Mouse (Mus musculus) liver, embryonic 14 days (tissue): Measurements from ENCODE around the gene Msx3. TPM values are rescaled to one million over a fixed set of nuclear protein-coding genes. Genes with fewer than 3 reads are reported as not detected.

Source experiments
- polyA plus RNA-seq: library from polyadenylated mRNA; depleted of rRNA; stranded (reverse); fragments of >200 nt; gene quantifications from 2 replicates; pipeline ENCODE4 v1.2.3, GENCODE M21; 2012; rRNA removed

Gene Msx3
- not detected in 2 replicates for polyA plus RNA-seq

DNA sequence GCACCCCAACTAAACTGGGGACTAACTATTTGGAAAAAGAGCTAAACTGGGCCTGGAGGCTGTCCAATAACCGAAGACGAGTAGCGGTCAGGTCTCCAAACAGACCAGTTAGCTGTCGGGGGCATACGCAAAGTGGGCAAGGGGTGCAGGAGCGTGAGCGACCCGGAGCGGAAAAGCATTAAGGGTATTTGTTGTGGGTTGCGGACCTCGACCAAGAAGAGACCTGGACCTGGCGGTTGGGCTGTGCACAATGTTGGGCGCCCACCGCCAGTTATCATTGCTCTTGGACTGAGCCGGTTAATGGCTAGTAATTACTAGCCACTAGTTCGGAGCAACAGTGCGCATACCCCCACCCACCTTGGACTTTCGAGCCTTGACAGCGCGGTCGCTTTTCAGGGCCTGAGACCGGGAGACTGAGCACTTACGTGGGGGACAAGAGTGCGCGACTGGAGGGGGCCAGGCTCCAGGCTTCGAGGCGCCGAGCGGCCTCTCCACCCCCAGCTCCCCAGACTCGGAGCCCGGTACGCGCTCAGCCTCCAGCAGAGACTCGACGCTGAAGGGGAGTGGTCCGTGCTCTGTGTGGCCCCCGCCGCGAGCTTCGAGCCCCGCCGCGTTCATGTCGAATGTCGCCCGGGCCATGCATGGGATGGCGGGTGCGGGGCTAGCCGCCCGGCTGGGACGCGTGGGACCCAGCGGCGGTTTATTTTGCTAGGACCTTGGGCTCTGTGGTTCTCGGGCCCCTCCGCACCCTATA, at the start of gene Msx3:
Msx3 (minus strand) TSS at position 729 of the 754 bp plus-strand sequence.

GRCm38 (mm10) chr7:140092924-140093528, 44.1 kb upstream of the Msx3 start, which contains the start of gene Prap1:
Gene Prap1, plus strand, starts transcription at chr7:140093395.

GRCm38 (mm10) chr7:140082242-140082678, 33.4 kb upstream of the Msx3 start, which contains the start of gene Caly:
Gene Caly, minus strand, starts transcription at chr7:140082548.

DNA sequence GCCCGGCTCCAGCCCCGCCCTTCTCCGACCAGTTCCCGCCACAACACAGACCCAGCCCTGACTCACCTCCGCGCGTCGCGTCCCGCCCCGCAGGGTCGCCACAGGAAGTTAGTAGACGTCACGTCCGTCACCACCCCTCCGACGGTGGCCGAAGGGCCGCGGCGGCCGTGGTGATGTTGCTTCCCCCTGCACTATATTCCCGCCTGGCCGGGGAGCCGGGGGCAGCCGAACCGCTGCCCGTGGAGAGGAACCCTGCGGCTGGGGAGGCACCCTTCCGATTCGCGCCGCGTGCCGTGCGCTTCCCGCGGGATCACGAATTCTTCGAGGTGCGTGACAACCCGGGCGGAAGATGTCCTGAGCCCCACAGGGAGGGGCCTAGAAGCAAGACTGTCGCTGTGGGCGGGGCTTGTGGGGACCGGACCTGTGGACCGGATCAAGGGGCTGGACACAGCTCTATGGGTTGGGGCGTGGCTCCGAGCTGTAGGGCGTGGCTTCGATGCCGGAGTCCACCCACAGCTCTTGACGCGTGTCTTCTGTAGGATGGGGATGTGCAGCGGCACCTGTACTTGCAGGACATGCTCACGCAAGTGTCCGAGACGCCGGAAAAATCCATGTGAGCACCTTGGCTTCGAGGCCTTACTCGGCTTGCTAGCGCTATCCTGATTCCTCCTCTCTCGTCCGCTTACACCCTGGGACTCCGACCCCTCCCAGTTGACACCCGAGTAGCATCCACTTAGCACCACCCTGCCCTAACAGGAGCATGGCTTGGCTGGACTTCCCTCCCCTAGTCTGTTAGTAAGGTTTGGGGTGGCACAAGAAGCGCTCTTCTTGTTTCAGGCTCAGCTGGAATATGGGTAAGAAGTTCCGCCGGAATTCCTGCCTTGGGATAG, 12.4 kb downstream of the Msx3 start, which contains the start of the genes Zfp511 and Tubgcp2:
Zfp511 (plus strand) TSS at position 111 of the 890 bp plus-strand sequence.
Tubgcp2 (minus strand) TSS at position 389 of the 890 bp plus-strand sequence.

Other genes with a start within 250 kb of the Msx3 start
- 0.01 TPM in 1 of 2 replicates, not detected in the other for gene Adgra1, start 214.9 kb downstream of the Msx3 start, polyA plus RNA-seq
- gene Kndc1, start 154.4 kb downstream of the Msx3 start, polyA plus RNA-seq = 0.01 TPM in 1 of 2 replicates, not detected in the other
- gene Utf1, start 105.3 kb downstream of the Msx3 start, polyA plus RNA-seq = not detected in 2 replicates
- 0.03 TPM in 1 of 2 replicates, not detected in the other for gene 6430531B16Rik, start 70.3 kb downstream of the Msx3 start, polyA plus RNA-seq
- 0.55 and 1.0 TPM in 2 replicates for gene Adam8, start 56.5 kb downstream of the Msx3 start, polyA plus RNA-seq
- 23.6 and 26.6 TPM in 2 replicates for gene Zfp511, start 12.7 kb downstream of the Msx3 start, polyA plus RNA-seq
- gene Tubgcp2, start 12.4 kb downstream of the Msx3 start, polyA plus RNA-seq = 17.6 and 20.5 TPM in 2 replicates
- 0.02 and 0.03 TPM in 2 replicates for gene Caly, start 33.5 kb upstream of the Msx3 start, polyA plus RNA-seq
- gene Prap1, start 44.3 kb upstream of the Msx3 start, polyA plus RNA-seq = 0.25 and 0.39 TPM in 2 replicates
- 5.6 and 7.5 TPM in 2 replicates for gene Fuom, start 53.4 kb upstream of the Msx3 start, polyA plus RNA-seq
- 3.8 and 5.0 TPM in 2 replicates for gene Paox, start 66.7 kb upstream of the Msx3 start, polyA plus RNA-seq
- gene Echs1, start 67.4 kb upstream of the Msx3 start, polyA plus RNA-seq = 42.5 and 51.9 TPM in 2 replicates
- gene Mtg1, start 88.5 kb upstream of the Msx3 start, polyA plus RNA-seq = 15.6 and 15.9 TPM in 2 replicates
- gene Sprn, start 105.8 kb upstream of the Msx3 start, polyA plus RNA-seq = 0.01 TPM in 2 replicates
- not detected in 2 replicates for gene Olfr522, start 115.7 kb upstream of the Msx3 start, polyA plus RNA-seq
- not detected in 2 replicates for gene Olfr523, start 124.1 kb upstream of the Msx3 start, polyA plus RNA-seq
- not detected in 2 replicates for gene Olfr524, start 156.9 kb upstream of the Msx3 start, polyA plus RNA-seq
- 0.05 and 0.07 TPM in 2 replicates for gene Cd163l1, start 169.2 kb upstream of the Msx3 start, polyA plus RNA-seq
- gene 5830411N06Rik, start 198.2 kb upstream of the Msx3 start, polyA plus RNA-seq = 0.01 TPM in 1 of 2 replicates, not detected in the other